Mouse (Mus musculus) adrenal gland (tissue): ENCODE data around the gene Tmem210.

Experiments
- intact Hi-C: fragments of 180-260 bp; cut with DNase I; formaldehyde crosslinking; loops from one replicate; pipeline ENCODE4 v1.15.1; 2025

Tmem210 gene

GRCm38 (mm10) chr2:25292054-25292544, 4.2 kb downstream of the Tmem210 start:
- intact Hi-C loops: loop anchor here (5.0 kb wide), 1 partner anchor 35 kb away; no protein-coding TSS in a partner anchor

- intact Hi-C loops: loop anchor here (5.0 kb wide), 1 partner anchor 34 kb away; no protein-coding TSS in a partner anchor
These were observed 4.9 kb downstream of the Tmem210 start for GRCm38 (mm10) chr2:25292856-25293255.

- intact Hi-C loops: loop anchor here (5.0 kb wide), 1 partner anchor 34 kb away; no protein-coding TSS in a partner anchor
These were observed 5.8 kb downstream of the Tmem210 start for GRCm38 (mm10) chr2:25293706-25294105.

GRCm38 (mm10) chr2:25297093-25297492, 9.1 kb downstream of the Tmem210 start:
- intact Hi-C loops: no loop called here

- intact Hi-C loops: no loop called here
These were observed 10.1 kb downstream of the Tmem210 start for GRCm38 (mm10) chr2:25298046-25298445.

- intact Hi-C loops: no loop called here
These were observed 15.5 kb downstream of the Tmem210 start for GRCm38 (mm10) chr2:25303452-25303851.

- intact Hi-C loops: no loop called here
These were observed 16.1 kb downstream of the Tmem210 start for GRCm38 (mm10) chr2:25303931-25304656.

GRCm38 (mm10) chr2:25304657-25305541, 17.0 kb downstream of the Tmem210 start:
- intact Hi-C loops: no loop called here

GRCm38 (mm10) chr2:25305587-25306359, 17.8 kb downstream of the Tmem210 start:
- intact Hi-C loops: no loop called here

- intact Hi-C loops: loop anchor here (10.0 kb wide), 1 partner anchor 215 kb away; the partner anchor contains the start of gene Noxa1
These were observed 22.2 kb downstream of the Tmem210 start for GRCm38 (mm10) chr2:25310180-25310579.

- intact Hi-C loops: loop anchor here (10.0 kb wide), 1 partner anchor 216 kb away; the partner anchor contains the start of gene Noxa1
These were observed 23.0 kb downstream of the Tmem210 start for GRCm38 (mm10) chr2:25310969-25311368.

GRCm38 (mm10) chr2:25311491-25311891, 23.5 kb downstream of the Tmem210 start:
- intact Hi-C loops: loop anchor here (10.0 kb wide), 1 partner anchor 217 kb away; the partner anchor contains the start of gene Noxa1

GRCm38 (mm10) chr2:25318119-25318966, 30.4 kb downstream of the Tmem210 start:
- intact Hi-C loops: loop anchor here (10.0 kb wide), 1 partner anchor 224 kb away; the partner anchor contains the start of gene Noxa1

GRCm38 (mm10) chr2:25318971-25319773, 31.2 kb downstream of the Tmem210 start, which contains the start of gene Grin1:
TSS of gene Grin1 (minus strand) at chr2:25319187.
- intact Hi-C loops: loop anchor here (10.0 kb wide), 1 partner anchor 224 kb away; the partner anchor contains the start of gene Noxa1

- intact Hi-C loops: no loop called here
These were observed 32.1 kb downstream of the Tmem210 start for GRCm38 (mm10) chr2:25320084-25320483.

- intact Hi-C loops: loop anchor here (5.0 kb wide), 1 partner anchor 34 kb away; no protein-coding TSS in a partner anchor
These were observed 38.1 kb downstream of the Tmem210 start for GRCm38 (mm10) chr2:25326036-25326435.

GRCm38 (mm10) chr2:25328440-25328839, 40.5 kb downstream of the Tmem210 start:
- intact Hi-C loops: loop anchor here (5.0 kb wide), 1 partner anchor 36 kb away; no protein-coding TSS in a partner anchor

GRCm38 (mm10) chr2:25331470-25331869, 43.5 kb downstream of the Tmem210 start:
- intact Hi-C loops: loop anchor here (5.0 to 10.0 kb wide), 2 partner anchors 59 to 137 kb away; partner anchors contain the start of genes Anapc2, Ssna1 and Tor4a
